Mouse (Mus musculus): Measurements from ENCODE around the gene Ctdsp2. TPM values are rescaled to one million over a fixed set of nuclear protein-coding genes. Genes with fewer than 3 reads are reported as not detected.

Gene Ctdsp2
- total RNA-seq, 2 experiments from 2014 or later = 108 to 115 TPM

DNA sequence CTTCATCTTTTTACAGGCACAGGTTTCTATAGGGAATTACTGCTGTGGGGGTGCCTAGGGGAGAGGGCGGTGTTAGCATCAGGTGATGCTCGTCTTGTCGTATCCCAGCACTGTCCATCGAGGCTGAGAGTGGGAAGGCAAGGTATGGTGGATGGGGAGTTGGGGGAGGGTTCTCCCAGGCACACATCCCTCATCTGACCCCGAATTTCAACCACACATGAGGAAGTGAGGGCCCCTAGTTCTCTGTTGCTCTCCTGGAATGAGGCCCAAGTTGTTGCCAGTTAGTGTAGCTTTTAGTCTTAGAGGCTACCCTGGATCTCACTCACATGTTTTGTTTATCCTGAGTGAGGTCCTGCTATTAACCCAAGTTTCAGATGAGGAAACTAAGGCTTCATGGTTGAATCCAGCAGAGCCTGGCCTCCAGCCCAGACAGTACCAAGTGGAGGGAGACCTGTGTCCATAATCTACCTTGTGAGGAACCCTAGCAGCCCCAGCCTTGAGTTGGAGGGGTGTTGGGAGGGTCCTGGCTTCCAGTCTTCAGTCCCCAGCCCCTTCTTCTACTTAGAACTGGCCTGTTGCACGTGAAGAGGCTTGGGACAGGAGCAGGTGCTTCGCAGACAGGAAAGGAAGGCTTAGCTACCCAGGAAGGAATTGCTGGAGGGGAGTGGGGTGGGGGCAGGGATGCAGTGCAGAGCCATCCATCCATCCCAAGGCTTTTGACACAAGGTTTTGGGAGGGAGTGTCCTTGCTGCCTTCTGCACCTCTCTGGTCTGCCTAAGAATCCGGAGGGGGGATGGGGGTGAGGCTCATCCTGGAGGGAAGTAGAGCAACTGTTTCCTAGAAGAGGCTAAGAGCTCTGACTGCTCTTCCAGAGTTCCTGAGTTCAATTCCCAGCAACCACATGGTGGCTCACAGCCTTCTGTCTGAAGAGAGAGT lies 8.9 kb downstream of the Ctdsp2 start:
- no peak for DNase-seq (ENCODE audit: low spot score in 2 of 2)

DNA sequence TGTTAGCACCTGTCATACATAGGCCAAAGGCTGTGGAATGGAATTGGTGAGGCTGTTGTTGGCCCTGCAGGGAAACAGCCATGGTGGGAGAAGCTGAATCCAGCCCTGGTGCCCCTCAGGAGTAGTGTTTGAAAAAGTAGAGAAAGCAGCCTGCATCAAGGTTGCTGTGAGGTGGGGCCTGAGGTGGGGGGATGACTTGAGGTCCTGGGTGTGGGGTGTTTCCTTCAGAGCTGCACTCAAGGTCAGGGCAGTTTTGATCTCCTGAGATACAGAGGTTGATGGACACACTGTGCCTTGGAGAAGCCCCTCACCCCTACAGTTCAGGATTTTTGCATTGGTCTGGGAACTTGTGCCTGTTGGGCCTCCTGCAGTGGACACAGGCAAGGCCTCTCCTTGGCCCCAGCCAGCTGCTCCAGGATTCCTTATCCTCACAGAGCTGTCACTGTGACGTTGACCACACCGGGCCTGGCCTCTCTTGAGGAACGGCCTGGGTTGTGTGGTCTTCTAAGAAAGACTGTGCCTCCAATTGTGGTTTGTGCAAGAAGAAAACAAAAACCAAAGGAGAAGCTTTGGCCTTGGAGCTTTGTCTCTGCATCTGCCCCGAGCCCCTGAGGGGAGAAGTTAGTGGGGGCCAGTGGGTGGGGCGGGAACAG lies 10.1 kb downstream of the Ctdsp2 start:
- no peak for DNase-seq (ENCODE audit: low spot score in 2 of 2)

DNA sequence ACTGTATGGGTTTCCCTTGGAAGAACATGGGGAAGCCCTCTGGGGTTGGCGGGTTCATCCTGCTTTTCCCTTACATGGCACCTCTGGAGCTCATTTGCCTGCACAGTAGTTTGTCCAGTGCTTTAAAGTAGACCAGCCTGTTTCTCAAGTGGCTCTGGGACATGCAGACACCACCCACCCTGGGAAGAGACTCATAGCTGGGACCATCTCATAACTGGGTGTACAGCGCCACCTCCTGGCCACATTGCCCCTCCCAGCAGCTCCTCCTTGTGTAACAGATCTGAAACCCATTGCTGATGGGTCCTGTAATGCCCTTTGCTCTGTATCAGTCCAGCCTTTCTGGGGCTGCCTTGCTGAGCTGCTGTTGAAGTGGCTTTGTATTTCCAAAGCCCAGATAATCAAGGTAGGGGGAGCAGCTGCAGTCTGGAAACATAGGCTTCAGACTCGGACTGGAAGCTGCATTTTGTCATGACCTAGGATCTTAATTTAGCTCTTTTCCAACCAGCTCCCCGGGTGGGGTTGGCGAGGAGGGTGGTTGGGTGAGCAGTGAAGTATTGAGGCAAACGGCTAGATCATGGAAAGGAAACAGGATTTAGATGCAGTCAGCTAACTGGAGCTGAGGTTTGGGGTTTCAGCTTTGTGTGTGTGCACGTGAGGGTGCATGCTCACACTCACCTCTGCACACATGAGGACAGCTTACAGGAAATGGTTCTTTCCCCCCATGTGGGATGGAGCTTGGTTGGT lies 12.0 kb downstream of the Ctdsp2 start:
- DNase-seq (ENCODE audit: low spot score in 2 of 2) = peak; percentile 67 to 89

DNA sequence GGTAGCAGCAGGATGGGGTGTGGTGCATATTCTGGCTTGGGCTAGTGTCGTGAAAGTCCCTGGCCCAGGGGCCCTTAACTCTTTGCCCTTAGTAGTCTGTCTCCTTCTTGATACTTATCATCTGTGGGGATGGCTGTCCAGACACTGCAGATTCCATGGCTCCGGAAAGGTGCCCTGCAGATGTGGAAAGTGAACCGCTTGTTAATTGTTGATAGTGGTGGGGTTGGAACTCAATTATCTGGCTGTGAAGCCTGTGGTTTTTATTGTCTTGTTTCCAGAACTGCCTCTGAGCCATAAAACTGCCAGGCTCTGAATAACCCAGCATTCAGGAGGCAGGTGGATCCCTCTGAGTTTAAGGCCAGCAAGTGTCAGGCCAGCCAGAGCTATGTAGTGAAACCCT lies 13.2 kb downstream of the Ctdsp2 start:
- no peak for DNase-seq (ENCODE audit: low spot score in 2 of 2)

DNA sequence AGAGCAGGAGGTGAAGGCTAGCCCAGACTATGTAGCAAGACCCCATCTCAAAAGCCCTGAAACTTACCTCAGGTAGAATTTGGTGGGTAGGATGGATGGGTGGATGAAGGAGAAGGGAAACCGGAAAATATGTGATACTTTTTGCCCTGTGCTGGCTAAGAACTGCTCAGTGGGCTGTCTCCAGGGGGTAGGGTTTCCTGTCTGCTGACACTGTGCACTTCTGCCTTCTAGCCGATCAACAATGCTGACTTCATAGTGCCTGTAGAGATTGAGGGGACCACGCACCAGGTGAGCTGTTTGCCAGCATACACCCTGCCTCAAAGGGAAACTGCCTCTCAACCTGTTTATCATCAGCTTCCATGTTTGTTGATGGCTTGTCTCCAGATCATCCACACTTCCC lies 15.1 kb downstream of the Ctdsp2 start:
- DNase-seq (ENCODE audit: low spot score in 2 of 2) = no peak

DNA sequence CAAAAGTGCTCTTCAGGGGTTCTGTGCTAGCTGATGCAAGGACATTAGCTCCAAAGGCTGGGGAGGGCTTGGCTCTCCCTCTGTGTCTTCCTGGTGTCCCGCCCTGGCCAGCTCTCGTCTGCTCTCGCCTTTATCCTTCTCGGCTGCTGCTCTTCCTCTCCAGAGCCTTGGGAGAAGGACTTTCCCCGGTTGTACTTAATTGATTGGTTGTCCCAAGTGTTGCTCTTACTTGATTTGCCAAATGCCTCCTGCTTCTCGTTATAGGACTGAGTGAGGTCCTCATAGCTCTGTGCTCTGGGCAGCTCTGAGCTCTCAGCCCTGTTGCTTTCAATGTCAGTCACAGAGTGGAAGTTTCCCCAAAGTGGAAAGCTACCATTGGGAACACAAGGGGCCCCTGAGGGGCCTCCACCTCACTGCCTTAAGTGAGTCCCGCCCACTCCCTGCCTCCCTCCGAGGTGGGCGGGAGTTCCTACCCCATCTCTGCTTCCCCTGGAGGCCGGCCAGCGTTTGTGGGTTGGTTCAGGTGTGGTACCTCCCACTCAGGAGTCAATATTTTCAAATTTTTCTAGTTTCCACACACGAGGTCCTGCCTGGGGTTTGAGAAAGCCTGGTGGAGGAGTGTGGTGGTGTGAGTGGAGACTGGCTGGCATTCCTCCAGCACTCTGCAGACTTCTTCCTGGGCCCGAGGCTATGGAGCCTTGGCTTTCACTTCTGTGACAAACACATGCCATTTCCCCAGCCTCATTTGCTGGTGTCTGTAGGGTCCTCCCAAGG lies 19.0 kb downstream of the Ctdsp2 start:
- no peak for DNase-seq (ENCODE audit: low spot score in 2 of 2)

DNA sequence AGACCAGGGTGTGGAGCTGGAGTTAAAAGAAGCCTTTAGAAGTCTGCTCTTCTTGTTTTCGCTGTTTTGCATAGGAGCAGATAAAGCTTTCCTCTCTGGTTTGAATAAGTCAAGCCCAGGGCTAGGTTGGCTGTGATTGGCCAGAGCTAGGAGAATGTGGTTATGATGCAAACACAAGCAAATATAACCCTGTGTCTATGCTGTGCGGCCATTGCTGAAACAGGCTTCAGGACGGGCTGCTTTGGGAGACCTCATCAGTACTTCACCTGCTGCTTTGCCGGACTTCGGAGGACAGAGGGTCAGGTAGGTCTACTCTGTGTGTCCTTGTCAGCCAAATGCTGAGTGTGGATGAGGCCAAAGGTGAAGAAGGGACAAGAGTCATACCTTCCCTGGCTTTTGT lies 22.0 kb downstream of the Ctdsp2 start, which contains the start of gene Avil:
TSS of gene Avil (plus strand) at position 181 of the 400 bp plus-strand sequence.
- DNase-seq (ENCODE audit: low spot score in 2 of 2) = no peak

DNA sequence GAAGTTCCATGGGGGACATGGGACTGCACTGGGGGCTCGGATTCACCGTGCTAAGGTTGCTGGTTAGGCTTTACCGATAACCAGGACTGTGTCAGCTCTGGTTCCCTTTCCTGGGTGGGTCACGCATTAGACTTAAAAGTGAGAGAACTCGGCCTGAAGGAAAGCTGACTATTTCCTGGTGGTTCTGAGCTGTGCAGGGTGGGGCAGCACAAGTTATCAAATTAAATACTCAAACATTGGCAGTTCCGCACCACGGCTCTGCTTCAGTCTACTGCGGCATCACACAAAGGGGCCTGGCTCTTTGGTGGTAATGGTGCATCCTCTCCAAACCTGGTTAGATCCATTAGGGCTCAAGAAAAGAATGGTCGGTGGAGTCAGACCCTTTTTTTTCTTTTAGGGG lies 22.8 kb downstream of the Ctdsp2 start:
- DNase-seq (ENCODE audit: low spot score in 2 of 2) = no peak

DNA sequence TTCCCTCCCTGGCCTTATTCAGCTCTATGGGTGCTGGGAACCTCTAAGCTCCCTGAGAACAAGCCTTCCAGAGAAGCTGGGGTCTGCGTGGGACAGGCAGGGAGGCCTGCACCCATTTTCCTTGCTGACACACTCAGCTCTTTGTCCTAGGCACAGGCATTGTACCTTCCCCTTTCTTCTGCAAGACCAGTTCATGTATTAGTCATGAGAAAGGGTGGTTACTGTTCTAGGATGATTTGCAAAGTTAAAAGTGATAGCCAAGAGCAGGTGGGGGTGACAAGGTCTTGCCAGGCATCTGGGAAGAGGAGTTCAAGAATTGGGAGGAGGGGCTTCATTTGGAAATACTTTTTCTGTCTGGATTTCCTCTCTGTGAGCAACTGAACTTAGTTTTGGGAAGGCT lies 23.5 kb downstream of the Ctdsp2 start:
- no peak for DNase-seq (ENCODE audit: low spot score in 2 of 2)

DNA sequence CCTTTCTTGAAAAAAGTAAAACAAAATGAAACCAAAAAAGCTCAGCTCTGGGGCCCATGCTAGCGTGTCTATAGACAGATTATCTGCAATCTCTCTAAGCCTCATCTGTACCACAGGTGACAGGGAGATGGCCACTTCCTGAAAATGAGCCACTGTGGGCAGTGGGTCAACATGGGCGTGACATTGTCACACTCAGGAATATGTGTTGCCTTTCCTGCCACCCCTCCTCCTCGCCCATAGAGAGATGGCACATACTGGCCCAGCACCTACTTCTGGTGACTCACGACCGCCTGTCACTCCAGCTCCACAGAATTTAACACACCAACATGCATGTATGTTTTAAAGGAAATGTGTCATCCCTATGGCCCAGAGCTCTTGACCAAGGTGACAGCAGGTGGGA lies 24.2 kb downstream of the Ctdsp2 start:
- DNase-seq (ENCODE audit: low spot score in 2 of 2) = no peak

DNA sequence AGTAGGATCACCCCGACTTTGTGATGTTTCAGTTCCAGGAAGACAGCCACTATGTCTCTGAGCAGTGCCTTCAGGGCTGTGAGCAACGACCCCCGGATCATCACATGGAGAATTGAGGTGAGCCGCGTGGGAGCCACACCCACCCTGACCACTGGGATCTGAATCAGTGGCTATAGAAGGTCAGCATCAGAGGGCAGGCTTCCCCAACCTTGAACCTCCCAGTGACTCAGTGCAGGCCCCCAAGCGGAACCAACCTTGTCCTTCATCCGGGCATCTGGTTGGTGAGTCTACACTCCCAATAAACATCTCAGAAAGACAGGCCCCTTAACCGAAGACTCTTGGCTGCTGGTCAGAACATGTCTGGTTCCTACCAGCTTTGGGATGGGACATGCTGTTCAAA lies 24.8 kb downstream of the Ctdsp2 start:
- DNase-seq (ENCODE audit: low spot score in 2 of 2) = no peak

DNA sequence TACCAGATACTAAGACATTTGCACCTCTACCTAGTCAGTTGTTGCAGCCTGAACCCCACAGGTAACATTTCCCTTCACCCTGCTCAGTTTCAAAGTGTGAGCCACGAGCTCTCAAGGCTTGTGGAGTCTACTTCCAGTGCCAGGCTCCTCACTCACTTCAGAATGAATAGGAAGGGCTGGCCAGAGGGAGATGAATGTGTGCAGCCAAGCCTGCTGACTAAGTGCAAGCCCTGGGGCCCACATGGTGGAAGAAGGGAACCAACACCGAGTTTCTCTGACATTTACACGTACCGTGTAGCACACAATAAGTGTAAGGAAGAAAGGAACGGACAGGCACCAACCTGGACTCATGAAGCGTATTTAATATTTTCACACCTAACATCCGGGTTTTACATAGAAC lies 25.3 kb downstream of the Ctdsp2 start:
- DNase-seq (ENCODE audit: low spot score in 2 of 2) = no peak

DNA sequence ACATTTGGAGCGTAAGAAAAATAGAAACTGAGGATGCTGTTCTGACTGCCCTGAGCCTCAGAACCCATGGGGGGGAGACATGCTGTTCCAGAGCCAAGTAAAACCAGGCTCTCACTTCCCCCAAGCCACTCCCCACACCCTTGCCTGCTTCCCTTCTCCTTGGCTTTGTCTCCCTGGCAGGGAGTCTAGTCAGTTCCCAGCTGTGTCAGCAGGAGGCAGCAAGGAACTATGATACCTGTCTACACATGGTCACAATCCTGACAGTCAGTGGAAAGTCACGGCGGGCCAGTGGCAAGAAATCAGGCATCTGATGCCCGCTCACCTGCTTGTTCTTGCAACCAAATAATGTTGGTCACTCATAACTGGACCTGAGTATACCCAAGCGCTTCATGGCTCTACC lies 38.0 kb downstream of the Ctdsp2 start:
- no peak for DNase-seq (ENCODE audit: low spot score in 2 of 2)

DNA sequence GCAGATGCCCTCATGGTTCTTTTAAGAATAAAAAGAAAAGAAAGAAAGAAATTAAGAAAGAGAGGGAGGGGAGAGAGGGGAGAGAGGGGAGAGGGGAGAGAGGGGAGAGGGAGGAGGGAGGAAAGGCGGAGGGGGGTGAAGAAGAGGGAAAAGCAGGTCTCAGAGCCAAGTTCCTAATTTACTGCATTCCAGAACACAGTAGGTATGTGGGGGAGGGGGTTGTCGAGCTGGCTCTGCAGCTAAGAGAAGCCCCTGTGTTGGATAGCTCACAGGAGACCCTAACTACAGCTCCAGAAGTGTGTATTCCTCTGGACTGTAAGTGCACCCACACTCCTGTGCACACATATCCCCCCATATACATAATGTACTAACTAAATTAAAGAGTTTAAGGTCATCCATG lies 38.6 kb downstream of the Ctdsp2 start:
- DNase-seq (ENCODE audit: low spot score in 2 of 2) = no peak

DNA sequence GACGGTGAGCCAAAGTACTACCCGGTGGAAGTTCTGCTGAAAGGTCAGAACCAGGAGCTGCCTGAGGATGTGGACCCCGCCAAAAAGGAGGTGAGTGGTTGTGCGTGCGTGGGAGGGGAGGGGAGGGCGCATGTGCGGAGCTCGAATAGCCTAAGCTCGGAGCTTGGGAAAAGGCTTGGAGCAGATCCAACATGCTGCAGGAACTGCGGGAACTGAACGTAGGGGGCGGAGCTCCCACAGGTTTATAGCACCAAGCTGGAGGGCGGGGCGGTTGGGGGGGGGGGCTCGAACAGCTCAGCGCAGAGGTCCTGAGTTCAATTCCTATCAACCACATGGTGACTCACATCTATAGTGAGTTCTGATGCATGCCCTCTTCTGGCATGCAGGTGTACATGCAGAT lies 39.9 kb downstream of the Ctdsp2 start:
- no peak for DNase-seq (ENCODE audit: low spot score in 2 of 2)

DNA sequence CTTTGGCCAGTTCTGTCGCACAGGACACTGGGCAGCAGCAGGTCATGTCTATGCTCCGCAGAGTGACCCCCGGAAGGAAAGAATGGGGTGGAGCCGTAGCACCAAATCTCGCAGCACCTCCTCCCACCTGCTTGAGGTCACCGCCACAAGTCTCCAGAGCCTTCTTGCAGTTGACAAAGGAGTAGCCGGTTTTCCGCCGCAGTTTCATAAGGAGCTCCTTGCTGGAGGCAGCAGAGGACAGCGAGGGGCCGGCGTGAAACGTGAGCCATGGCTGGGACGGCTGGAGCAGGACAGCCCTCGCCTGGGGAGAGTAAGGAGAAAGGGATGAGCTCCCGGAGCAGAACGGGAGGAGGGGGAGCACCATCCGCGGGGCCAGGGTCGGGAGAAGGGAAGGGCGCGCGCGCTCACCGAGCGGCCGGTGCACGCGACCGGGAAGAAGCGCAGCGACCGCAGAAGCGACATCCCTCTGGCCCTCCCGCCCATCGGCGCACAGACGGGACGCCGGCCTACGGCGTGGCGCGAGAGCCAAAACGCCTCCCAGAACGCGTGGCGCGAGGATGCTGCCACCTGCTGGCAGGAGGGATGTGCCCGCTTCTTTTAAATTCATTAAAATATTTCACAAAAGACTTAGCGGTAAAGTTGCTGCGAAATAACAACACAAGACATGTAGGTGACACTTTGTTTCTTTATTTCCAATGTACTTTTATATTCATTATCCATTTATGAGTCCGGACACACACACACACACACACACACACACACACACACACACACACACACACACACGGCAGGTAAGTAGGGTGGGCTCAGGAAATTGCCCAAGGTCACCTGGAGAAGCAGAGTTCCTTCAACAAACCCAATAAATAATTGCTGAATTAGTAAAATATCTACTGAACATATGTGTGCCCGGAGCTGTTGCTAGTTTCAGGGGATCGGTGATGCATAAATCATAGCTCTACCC lies 52.1 kb downstream of the Ctdsp2 start, which contains the start of gene Tsfm:
TSS of gene Tsfm (minus strand) at position 505 of the 961 bp plus-strand sequence.
- peak; percentile 89 to 93 for DNase-seq (ENCODE audit: low spot score in 2 of 2)

DNA sequence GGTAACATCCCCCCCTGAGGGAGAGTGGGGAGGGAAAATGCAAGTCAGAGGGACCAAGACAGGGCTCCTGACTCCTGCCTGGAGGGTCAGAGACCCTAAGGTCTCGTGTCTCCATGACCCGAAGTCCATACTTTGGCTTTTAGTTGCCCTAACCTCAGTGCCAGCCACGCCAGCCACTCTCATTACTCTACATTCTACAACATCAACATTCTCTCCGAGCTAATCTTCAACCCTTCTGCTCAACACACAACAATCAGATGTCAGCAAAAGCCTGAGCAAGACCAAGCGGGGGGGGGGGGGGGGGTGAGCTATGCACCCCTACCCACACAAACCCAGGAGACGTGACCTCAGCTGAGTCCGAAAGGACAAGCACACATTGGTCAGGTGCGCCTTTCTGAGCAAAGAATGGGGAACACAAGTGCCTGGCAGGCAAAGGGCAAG lies 54.8 kb downstream of the Ctdsp2 start:
- no peak for DNase-seq (ENCODE audit: low spot score in 2 of 2)

DNA sequence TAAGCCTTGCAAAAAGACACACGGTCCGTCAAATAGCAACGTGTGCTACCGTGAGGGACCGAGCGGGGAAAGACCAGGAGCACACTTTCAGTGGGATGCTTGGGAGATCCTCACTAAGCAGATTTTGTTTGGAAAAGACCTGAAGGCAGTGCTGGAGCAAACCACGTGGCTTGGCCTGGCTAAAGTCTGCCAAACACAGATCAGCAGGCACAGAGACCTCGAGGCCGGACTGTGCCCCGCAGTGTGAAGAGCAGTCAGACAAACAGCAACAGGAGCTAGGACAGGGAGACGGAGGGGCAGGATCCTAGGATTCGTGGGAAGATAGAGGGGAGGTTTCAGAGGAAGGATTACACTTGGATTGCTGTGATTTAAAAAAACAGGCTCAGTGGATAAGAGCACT lies 57.8 kb downstream of the Ctdsp2 start:
- no peak for DNase-seq (ENCODE audit: low spot score in 2 of 2)

DNA sequence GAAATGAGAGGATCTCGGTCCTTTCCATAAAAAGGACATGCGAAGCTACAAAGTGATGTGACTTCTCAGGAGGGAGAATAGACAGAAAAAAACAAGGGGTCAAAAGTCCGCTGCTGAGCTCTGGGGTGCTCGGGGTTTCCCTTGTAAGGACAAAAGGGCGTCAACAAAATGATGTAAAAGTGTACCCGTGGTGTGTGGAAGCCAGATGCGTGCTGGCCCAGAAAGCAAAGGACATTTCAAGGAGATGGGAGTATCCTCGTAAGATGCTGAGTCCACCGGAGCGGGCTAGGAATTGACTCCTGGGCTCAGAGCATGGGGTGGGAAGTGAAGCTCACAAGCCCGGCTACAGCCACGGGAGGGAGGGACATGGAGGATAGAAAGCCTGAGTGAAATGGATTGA lies 59.1 kb downstream of the Ctdsp2 start:
- no peak for DNase-seq (ENCODE audit: low spot score in 2 of 2)
